Mouse (Mus musculus): ENCODE measurements around the gene Rab40b. TPM values are rescaled to one million over a fixed set of nuclear protein-coding genes. Genes with fewer than 3 reads are reported as not detected.
A peak's percentile ranks its signal among the peaks of the same experiment; 100 is the strongest.

Rab40b gene
- 5.5 and 6.1 TPM in 2 replicates for polyA plus RNA-seq (2015; fragmentation: Nextera tagmentation; extraction: Ambion mirVana)

DNA sequence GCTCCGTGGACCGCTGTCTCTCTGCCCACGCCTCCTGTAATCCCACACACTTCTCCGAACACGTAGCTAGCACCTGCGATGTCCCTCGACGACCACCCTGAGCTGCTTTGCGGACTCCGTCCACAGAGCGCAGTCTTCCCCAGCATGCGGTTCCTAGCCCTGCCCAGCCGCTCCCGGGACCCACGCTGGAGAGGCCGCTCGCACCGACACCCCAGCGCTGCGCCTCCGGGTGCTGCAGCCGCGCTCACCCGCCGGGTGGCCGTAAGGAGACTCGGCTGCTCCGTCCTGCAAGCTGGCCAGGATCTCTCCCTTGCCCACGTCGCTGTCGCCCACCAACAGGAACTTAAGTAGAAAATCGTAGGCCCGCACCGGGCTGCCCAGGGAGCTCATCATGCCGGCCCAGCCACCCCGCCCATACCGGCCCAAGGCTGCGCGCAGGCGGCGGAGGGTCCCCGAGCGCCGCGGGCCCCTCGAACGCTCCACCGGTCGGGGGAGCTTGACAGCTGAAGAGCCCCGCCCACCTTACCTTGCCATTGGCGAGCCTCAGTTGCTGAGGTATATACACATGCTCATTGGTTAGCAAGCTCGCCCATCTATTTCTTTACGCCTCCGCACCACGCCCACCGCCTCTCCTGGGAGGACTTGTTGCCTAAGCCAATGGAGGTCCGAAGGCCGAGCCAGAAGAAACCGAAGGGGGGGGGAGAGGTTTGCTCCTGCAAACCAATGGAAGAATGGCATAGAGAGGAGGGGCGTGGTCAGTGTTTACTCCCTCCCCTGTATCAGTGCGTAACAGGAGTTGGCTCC, at the start of gene Rab40b:
Rab40b (minus strand) TSS at position 502 of the 804 bp plus-strand sequence.
- ATAC-seq (ENCODE audit: low FRiP score, low TSS enrichment), result peak; percentile 98

DNA sequence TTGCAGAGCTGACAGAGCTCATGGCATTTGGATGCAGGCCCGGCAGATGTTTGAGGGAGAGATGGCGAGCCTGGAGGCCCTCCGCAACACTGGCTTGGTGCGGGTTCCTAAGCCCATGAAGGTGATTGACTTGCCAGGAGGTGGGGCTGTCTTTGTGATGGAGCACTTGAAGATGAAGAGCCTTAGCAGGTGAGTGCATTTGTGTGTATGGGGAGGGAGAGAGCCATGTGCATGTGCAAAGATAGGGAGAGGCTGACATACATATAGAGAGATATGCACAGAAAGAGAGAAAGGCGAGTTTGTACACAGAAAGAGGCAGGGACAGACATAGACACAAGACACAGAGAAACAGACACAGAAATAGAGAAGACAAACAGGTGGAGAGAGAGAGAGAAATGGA, 49.2 kb upstream of the Rab40b start:
- H3K9me3 ChIP-seq (ENCODE audit: control insufficient read depth, low read length), result no peaks in the 10 kb centered on the region
- ATAC-seq (ENCODE audit: low FRiP score, low TSS enrichment) (no peak), DNase-seq (ENCODE audit: low spot score) (no peak)
- H3K4me3 ChIP-seq (ENCODE audit: low read depth, low read length), result no peak overlapping the region
- no peaks in the 10 kb centered on the region for H3K36me3 ChIP-seq (ENCODE audit: control insufficient read depth, insufficient read depth, low read length)
- no peaks in the 10 kb centered on the region for H3K27me3 ChIP-seq (ENCODE audit: control insufficient read depth, insufficient read depth, low read length)
- WGBS, result 74% methylated on average over 5 of the region's 5 CpGs
- no peak overlapping the region for H3K27ac ChIP-seq (replicated peaks)
- H3K4me1 ChIP-seq (replicated peaks; ENCODE audit: control insufficient read depth, insufficient read depth), result no peaks in the 10 kb centered on the region; the same call in 1 of the 2 replicates
- no peak overlapping the region for H3K4me2 ChIP-seq (replicated peaks; ENCODE audit: low read depth)
- no peak overlapping the region for H3K9ac ChIP-seq (ENCODE audit: low read length)
- no peak for TF ChIP-seq EP300 (optimal IDR thresholded peaks at IDR 0.05)
- no peak for TF ChIP-seq CTCF (IDR thresholded peaks at IDR 0.05; ENCODE audit: low read depth)

More for the DNA sequence above, at the start of gene Rab40b:
- Histone ChIP-seq H3K9ac (ENCODE audit: low read length) (peak within 1 kb of the TSS; percentile 67), H3K27ac (replicated peaks) (peak within 1 kb of the TSS; percentile 30; the same call in 1 of the 2 replicates), H3K4me1 (replicated peaks; ENCODE audit: control insufficient read depth, insufficient read depth) (peaks cover 4% of the 10 kb centered on the region; the same call in 1 of the 2 replicates), H3K9me3 (ENCODE audit: control insufficient read depth, low read length) (no peaks in the 10 kb centered on the region), H3K4me3 (ENCODE audit: low read depth, low read length) (peak within 1 kb of the TSS; percentile 70), H3K27me3 (ENCODE audit: control insufficient read depth, insufficient read depth, low read length) (no peaks in the 10 kb centered on the region), H3K4me2 (replicated peaks; ENCODE audit: low read depth) (peak within 1 kb of the TSS; percentile 93), H3K36me3 (ENCODE audit: control insufficient read depth, insufficient read depth, low read length) (no peaks in the 10 kb centered on the region)
- DNase-seq (ENCODE audit: low spot score), result peak; percentile 98
- WGBS, result under 1% methylated on average over 60 of the region's 61 CpGs
- TF ChIP-seq EP300 (optimal IDR thresholded peaks at IDR 0.05) (no peak), CTCF (IDR thresholded peaks at IDR 0.05; ENCODE audit: low read depth) (no peak; the same call in none of the 2 replicates)

DNA sequence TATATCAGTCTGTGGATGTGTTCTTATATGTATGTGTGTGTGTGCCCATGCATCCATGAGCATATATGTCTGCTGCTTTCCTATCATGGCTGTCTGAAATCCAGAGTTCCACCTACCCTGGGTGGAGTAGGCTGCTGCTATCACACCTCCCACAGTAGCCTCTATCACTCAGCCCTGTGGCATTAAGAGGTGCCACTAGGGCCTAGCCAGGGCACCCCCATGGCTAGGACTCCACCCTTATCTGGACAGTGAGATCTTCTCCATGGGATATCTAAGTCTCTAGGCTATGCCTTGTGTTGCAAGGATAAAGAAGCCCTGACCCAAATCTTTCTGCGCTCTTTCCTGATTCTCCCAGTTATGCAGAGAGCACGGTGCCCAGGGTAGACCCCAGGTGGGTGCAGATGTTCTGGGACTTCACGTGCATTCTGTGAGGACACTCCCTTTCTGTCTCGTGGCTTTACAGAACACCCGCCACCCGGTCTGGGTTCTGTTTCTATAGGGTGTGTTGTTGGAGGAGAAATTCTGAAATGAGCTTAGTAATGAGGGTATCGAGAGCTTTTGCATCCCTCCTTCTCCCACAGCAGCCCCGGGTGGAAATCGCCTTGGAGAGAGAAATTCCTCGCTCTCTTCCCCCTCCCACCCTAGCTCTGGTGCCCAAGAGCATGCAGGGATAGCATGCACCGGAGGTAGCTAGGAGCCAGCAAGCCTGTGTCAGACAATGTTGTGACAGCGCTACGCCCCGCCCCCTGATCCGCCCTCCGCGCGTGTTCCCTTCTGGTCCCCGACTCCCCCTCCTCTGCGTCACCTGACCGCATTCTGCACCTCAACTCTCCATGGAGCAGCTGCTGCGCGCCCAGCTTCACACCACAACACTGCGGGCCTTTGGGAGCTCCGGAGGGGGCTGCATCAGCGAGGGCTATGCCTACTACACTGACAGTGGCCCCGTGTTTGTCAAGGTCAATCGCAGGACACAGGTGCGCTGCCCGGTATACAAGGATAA, 46.4 kb upstream of the Rab40b start, which contains the start of gene Fn3k:
Fn3k (plus strand) TSS at position 758 of the 1,000 bp plus-strand sequence.
- Histone ChIP-seq H3K4me1 (replicated peaks; ENCODE audit: control insufficient read depth, insufficient read depth) (no peaks in the 10 kb centered on the region; the same call in 1 of the 2 replicates), H3K4me2 (replicated peaks; ENCODE audit: low read depth) (peak within 1 kb of the TSS; percentile 77), H3K9ac (ENCODE audit: low read length) (peak within 1 kb of the TSS; percentile 8; the same call in 1 of the 2 replicates), H3K27me3 (ENCODE audit: control insufficient read depth, insufficient read depth, low read length) (no peaks in the 10 kb centered on the region), H3K36me3 (ENCODE audit: control insufficient read depth, insufficient read depth, low read length) (no peaks in the 10 kb centered on the region), H3K9me3 (ENCODE audit: control insufficient read depth, low read length) (no peaks in the 10 kb centered on the region), H3K27ac (replicated peaks) (no peak within 1 kb of the TSS; the same call in 1 of the 2 replicates), H3K4me3 (ENCODE audit: low read depth, low read length) (peak within 1 kb of the TSS; percentile 41)
- DNase-seq (ENCODE audit: low spot score) (peak; percentile 89), ATAC-seq (ENCODE audit: low FRiP score, low TSS enrichment) (peak; percentile 88)
- WGBS, result 5% methylated on average over 30 of the region's 30 CpGs
- TF ChIP-seq CTCF (IDR thresholded peaks at IDR 0.05; ENCODE audit: low read depth), result no peak
- TF ChIP-seq EP300 (optimal IDR thresholded peaks at IDR 0.05), result no peak

DNA sequence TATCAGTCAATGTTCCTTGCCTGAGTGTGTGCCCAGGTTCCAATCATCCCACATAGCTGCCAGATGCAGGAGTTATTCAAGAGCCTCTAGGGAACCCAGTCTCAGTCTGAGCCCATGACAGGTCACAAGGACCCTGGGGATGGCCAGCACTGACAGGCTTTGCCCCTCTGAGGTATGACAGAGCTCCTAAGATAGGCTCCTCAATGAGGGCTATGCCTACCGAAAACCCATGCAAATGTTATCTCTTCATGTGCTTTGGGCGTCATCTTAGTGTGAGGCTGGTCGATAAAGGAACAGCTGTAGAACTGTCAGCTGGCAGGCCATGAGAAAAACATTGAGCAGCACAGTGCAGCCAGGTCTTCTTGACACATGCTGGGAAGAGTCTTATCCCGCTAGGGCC, 45.3 kb upstream of the Rab40b start:
- ATAC-seq (ENCODE audit: low FRiP score, low TSS enrichment) (no peak), DNase-seq (ENCODE audit: low spot score) (no peak)
- no peaks in the 10 kb centered on the region; the same call in 1 of the 2 replicates for H3K36me3 ChIP-seq (ENCODE audit: control insufficient read depth, insufficient read depth, low read length)
- no peak overlapping the region for H3K9ac ChIP-seq (ENCODE audit: low read length)
- H3K27me3 ChIP-seq (ENCODE audit: control insufficient read depth, insufficient read depth, low read length), result no peaks in the 10 kb centered on the region
- no peak overlapping the region for H3K4me3 ChIP-seq (ENCODE audit: low read depth, low read length)
- TF ChIP-seq EP300 (optimal IDR thresholded peaks at IDR 0.05) (no peak), CTCF (IDR thresholded peaks at IDR 0.05; ENCODE audit: low read depth) (no peak)
- no peaks in the 10 kb centered on the region; the same call in 1 of the 2 replicates for H3K4me1 ChIP-seq (replicated peaks; ENCODE audit: control insufficient read depth, insufficient read depth)
- H3K27ac ChIP-seq (replicated peaks), result no peak overlapping the region
- WGBS, result 82% methylated on average over 4 of the region's 4 CpGs
- no peak overlapping the region for H3K4me2 ChIP-seq (replicated peaks; ENCODE audit: low read depth)
- no peaks in the 10 kb centered on the region for H3K9me3 ChIP-seq (ENCODE audit: control insufficient read depth, low read length)

DNA sequence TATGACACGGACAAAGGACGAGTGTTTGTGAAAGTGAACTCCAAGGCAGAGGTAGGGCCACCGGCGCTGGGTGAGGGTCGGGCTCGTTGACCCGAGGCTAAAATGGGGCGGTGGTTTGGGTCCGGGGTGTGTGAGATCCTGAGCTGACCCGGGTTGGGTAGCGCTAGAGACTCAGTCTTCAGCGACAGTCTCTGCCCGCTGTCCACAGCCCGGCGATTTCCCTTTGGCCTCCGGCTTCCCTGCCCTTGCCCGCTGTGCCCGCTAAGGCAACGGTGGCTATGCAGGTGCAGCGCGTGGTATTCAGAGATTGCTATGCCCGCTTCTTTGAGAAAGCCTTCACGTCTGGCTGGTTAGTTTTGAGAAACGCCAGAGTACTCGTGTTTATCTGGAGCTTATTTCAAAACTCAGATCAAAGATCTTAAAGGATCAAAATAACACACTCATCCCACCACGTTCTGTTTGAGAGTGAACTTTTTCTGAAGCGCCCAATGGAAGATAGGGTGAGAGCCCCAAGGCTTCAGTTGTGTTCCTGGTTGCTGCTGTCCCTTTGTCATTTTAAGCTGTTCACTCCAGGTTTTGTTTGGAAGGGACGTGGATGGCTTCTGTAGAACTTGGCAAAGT, 33.6 kb upstream of the Rab40b start:
- TF ChIP-seq EP300 (optimal IDR thresholded peaks at IDR 0.05) (no peak), CTCF (IDR thresholded peaks at IDR 0.05; ENCODE audit: low read depth) (no peak)
- H3K4me3 ChIP-seq (ENCODE audit: low read depth, low read length), result peak overlapping the region; percentile 71
- no peaks in the 10 kb centered on the region for H3K36me3 ChIP-seq (ENCODE audit: control insufficient read depth, insufficient read depth, low read length)
- H3K9ac ChIP-seq (ENCODE audit: low read length), result peak overlapping the region; percentile 75
- H3K9me3 ChIP-seq (ENCODE audit: control insufficient read depth, low read length), result no peaks in the 10 kb centered on the region
- ATAC-seq (ENCODE audit: low FRiP score, low TSS enrichment), result peak; percentile 59; the same call in 1 of the 2 replicates
- H3K27ac ChIP-seq (replicated peaks), result peak overlapping the region; percentile 46; the same call in 1 of the 2 replicates
- H3K4me1 ChIP-seq (replicated peaks; ENCODE audit: control insufficient read depth, insufficient read depth), result no peaks in the 10 kb centered on the region
- no peak for DNase-seq (ENCODE audit: low spot score)
- H3K4me2 ChIP-seq (replicated peaks; ENCODE audit: low read depth), result peak overlapping the region; percentile 90
- no peaks in the 10 kb centered on the region for H3K27me3 ChIP-seq (ENCODE audit: control insufficient read depth, insufficient read depth, low read length)
- under 1% methylated on average over 28 of the region's 28 CpGs for WGBS
